Mouse (Mus musculus) liver, embryonic 12.5 days (tissue): Measurements from ENCODE around the gene Gm5294. TPM values are rescaled to one million over a fixed set of nuclear protein-coding genes. Genes with fewer than 3 reads are reported as not detected.

Source experiments
- ATAC-seq: fragments of 200-750 bp; cut with Nextera tagmentation; 2 replicates; pipeline ENCODE4 v1.8.0; 2017; ENCODE audit warnings: moderate number of reproducible peaks, mild to moderate bottlenecking, moderate library complexity
- H3K27ac ChIP-seq: fragments of 300-500 bp; sonication (generic); 2 replicates; pipeline ENCODE4 v1.5.1; 2016; ENCODE audit warnings: mild to moderate bottlenecking
- H3K27me3 ChIP-seq: fragments of 300-500 bp; sonication (generic); replicated peaks from 2 replicates; pipeline ENCODE4 v1.6.1; 2016; ENCODE audit warnings: mild to moderate bottlenecking, moderate library complexity
- H3K36me3 ChIP-seq: fragments of 300-500 bp; sonication (generic); 2 replicates; pipeline ENCODE4 v1.6.1; 2016; ENCODE audit warnings: mild to moderate bottlenecking, moderate library complexity
- H3K4me1 ChIP-seq: fragments of 300-500 bp; sonication (generic); 2 replicates; pipeline ENCODE4 v1.6.1; 2016
- H3K4me2 ChIP-seq: fragments of 300-500 bp; sonication (generic); 2 replicates; pipeline ENCODE4 v1.6.1; 2016; ENCODE audit warnings: mild to moderate bottlenecking, moderate library complexity
- H3K4me3 ChIP-seq: fragments of 300-500 bp; sonication (generic); 2 replicates; pipeline ENCODE4 v1.5.1; 2016; ENCODE audit warnings: mild to moderate bottlenecking, moderate library complexity
- H3K9ac ChIP-seq: fragments of 300-500 bp; sonication (generic); 2 replicates; pipeline ENCODE4 v1.6.1; 2016; ENCODE audit warnings: mild to moderate bottlenecking, moderate library complexity
- H3K9me3 ChIP-seq: fragments of 300-500 bp; sonication (generic); replicated peaks from 2 replicates; pipeline ENCODE4 v1.6.1; 2016; ENCODE audit warnings: mild to moderate bottlenecking, moderate library complexity
- WGBS: fragments of 180-500 bp; shearing (Covaris S2); methylation state at CpG from one replicate; pipeline ENCODE4 v1.1.7; 2016; ENCODE audit not compliant: insufficient replicate concordance; 5-methylcytosine and 5-hydroxymethylcytosine counted together
- polyA plus RNA-seq: library from polyadenylated mRNA; unstranded; fragments of >200 nt; fragmentation: Nextera tagmentation; extraction: Ambion mirVana; gene quantifications from 2 replicates; pipeline ENCODE4 v1.2.1, GENCODE M21; 2016

Gene Gm5294
- polyA plus RNA-seq, 1 experiment from 2014 or later, result not detected

DNA sequence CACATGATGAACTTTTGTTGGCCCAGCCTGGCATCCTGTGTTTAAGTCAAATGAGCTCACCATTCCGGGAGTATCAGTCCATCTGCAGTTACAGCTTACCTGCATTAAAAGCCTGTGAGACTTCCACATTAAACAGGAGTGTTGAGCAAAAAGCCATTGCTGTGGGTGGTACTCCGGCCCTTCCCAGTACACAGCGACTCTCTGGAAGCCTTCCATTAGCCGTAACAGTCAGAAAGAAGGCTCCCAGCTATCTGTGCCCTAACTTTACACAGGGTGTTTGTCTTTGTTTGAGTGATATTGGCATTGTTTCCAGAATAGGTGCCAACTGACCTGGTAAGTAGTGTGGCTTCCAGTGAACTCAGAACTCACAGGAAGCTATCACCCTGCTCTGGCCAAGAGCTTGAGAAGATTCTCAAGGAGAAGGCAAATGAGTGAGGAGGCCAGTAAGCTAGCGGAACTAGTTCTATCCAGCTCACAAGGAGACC lies 31.5 kb downstream of the Gm5294 start:
- Histone ChIP-seq H3K9ac (no peak overlapping the region), H3K36me3 (no peaks in the 10 kb centered on the region), H3K4me3 (no peak overlapping the region), H3K27me3 (peaks cover 6% of the 10 kb centered on the region; the same call in 1 of the 2 replicates), H3K27ac (no peak overlapping the region), H3K4me1 (no peaks in the 10 kb centered on the region), H3K4me2 (no peak overlapping the region), H3K9me3 (no peaks in the 10 kb centered on the region)
- WGBS, result 72% methylated on average over 5 of the region's 5 CpGs
- no peak for ATAC-seq

DNA sequence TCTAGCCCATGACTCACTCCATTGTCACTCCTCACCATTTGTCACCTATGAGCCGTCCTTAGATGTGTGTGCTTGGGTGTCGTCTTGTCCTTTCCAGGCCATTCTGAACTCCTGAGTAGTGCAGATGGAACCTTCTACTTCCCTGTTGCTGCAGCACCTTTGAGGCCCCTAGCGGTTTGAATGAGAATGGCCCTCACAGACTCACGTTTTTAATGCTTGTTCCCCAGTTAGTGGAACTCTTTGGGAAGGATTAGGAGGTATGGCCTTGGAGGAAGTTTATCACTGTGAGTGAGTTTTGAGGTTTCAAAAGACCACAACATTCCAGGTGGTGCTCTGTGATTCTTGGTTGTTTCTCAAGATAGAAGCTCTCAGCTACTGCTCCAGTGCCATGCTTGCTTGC lies 32.3 kb downstream of the Gm5294 start:
- H3K9me3 ChIP-seq, result no peaks in the 10 kb centered on the region
- no peak overlapping the region for H3K4me3 ChIP-seq
- 53% methylated on average over 4 of the region's 4 CpGs for WGBS
- no peak overlapping the region for H3K9ac ChIP-seq
- no peak for ATAC-seq
- H3K36me3 ChIP-seq, result no peaks in the 10 kb centered on the region
- no peaks in the 10 kb centered on the region for H3K27me3 ChIP-seq
- no peak overlapping the region for H3K27ac ChIP-seq
- no peak overlapping the region for H3K4me2 ChIP-seq
- no peaks in the 10 kb centered on the region for H3K4me1 ChIP-seq

DNA sequence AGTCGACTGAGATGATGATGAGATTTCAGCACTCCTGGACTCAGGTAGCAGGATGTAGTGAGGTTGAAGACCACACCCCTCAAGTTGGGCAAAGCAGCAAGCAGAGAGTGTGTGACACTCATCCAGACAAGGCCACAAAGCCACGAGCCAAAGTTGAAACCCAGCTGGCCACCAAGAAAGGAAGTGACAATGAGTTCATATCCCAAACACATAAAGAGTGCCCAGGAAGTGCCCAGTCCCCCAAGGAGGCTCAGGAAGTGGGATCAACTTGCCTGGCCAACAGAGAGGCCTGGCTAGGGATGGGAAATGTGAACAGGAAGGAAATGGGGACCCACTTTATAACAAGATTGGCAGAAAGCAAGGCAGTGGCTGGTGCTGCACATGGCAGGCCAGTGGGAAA lies 33.5 kb downstream of the Gm5294 start:
- Histone ChIP-seq H3K9ac (no peak overlapping the region), H3K27ac (no peak overlapping the region), H3K4me2 (no peak overlapping the region), H3K27me3 (no peaks in the 10 kb centered on the region), H3K9me3 (no peaks in the 10 kb centered on the region), H3K36me3 (no peaks in the 10 kb centered on the region), H3K4me3 (no peak overlapping the region), H3K4me1 (no peaks in the 10 kb centered on the region)
- no peak for ATAC-seq
- 36% methylated on average over 2 of the region's 2 CpGs for WGBS

GRCm38 (mm10) chr5:138857010-138857617 lies 37.2 kb downstream of the Gm5294 start:
- Histone ChIP-seq H3K36me3 (no peaks in the 10 kb centered on the region), H3K4me3 (no peak overlapping the region), H3K9me3 (no peaks in the 10 kb centered on the region), H3K9ac (no peak overlapping the region), H3K27me3 (no peaks in the 10 kb centered on the region), H3K4me2 (no peak overlapping the region), H3K4me1 (no peaks in the 10 kb centered on the region), H3K27ac (no peak overlapping the region)
- ATAC-seq, result 0 out of 2 replicates have a peak, but pooled peaks have one; percentile 32
- WGBS, result 31% methylated on average over 9 of the region's 9 CpGs

- no peaks in the 10 kb centered on the region for H3K27me3 ChIP-seq
- no peak overlapping the region for H3K9ac ChIP-seq
- ATAC-seq, result no peak
- H3K4me3 ChIP-seq, result no peak overlapping the region
- no peak overlapping the region for H3K4me2 ChIP-seq
- H3K4me1 ChIP-seq, result no peaks in the 10 kb centered on the region
- WGBS, result 47% methylated on average over 13 of the region's 13 CpGs
- H3K9me3 ChIP-seq, result no peaks in the 10 kb centered on the region
- no peaks in the 10 kb centered on the region for H3K36me3 ChIP-seq
- no peak overlapping the region for H3K27ac ChIP-seq
Observed at GRCm38 (mm10) chr5:138857811-138858251, 38.0 kb downstream of the Gm5294 start.

GRCm38 (mm10) chr5:138863681-138864146 lies 43.8 kb downstream of the Gm5294 start:
- ATAC-seq, result no peak; the same call in 1 of the 2 replicates
- no peaks in the 10 kb centered on the region for H3K36me3 ChIP-seq
- H3K9ac ChIP-seq, result no peak overlapping the region
- no peak overlapping the region for H3K4me3 ChIP-seq
- no peak overlapping the region for H3K4me2 ChIP-seq
- no peaks in the 10 kb centered on the region for H3K9me3 ChIP-seq
- 64% methylated on average over 7 of the region's 7 CpGs for WGBS
- no peak overlapping the region for H3K27ac ChIP-seq
- H3K27me3 ChIP-seq, result no peaks in the 10 kb centered on the region
- 0 out of 2 replicates have a peak, but pooled peaks cover 8% of the 10 kb centered on the region for H3K4me1 ChIP-seq

DNA sequence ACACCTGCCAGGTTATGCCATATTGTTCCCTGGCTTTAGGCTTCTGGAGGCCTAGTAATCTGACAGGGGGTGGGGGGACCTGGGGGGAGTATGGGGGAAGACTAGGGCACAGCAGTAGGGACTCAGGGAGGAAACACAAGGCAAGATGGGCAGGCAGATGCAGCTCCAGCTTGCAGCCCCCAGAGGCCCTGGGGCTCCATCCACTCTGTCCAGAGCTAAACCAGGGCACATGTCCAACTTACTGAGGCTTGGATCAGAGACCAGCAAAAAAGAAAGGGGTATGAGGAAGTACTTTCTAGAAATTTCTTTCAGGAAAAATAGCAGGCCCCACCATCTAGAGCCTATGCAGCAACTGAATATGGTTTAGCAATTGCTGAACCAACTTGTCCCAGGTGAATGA lies 44.3 kb downstream of the Gm5294 start:
- Histone ChIP-seq H3K36me3 (no peaks in the 10 kb centered on the region), H3K27ac (no peak overlapping the region), H3K4me3 (no peak overlapping the region), H3K27me3 (no peaks in the 10 kb centered on the region), H3K9me3 (no peaks in the 10 kb centered on the region), H3K4me2 (no peak overlapping the region), H3K9ac (no peak overlapping the region), H3K4me1 (0 out of 2 replicates have a peak, but pooled peaks cover 8% of the 10 kb centered on the region)
- ATAC-seq, result no peak

DNA sequence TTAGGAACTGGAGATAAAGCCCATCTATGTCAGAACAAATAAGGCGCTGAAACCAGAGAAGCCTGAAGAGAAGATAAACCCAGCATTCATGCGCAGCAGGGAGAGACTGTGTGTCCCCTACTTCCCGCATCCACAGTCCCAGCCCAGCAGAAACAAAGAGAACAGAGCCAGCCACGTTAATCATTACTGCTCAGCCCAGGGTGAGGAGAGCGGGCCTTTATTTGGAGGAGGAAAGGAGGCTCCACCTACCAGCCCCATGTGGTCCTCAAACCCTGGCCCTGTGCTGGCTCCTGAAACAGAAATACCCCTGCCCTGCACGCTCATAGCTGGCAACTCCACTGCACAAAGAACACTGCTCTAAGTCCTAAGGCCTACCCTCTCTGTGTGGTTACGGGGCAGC lies 45.0 kb downstream of the Gm5294 start:
- Histone ChIP-seq H3K27ac (no peak overlapping the region; the same call in 1 of the 2 replicates), H3K27me3 (no peaks in the 10 kb centered on the region), H3K36me3 (no peaks in the 10 kb centered on the region), H3K4me2 (no peak overlapping the region), H3K9ac (no peak overlapping the region), H3K4me1 (0 out of 2 replicates have a peak, but pooled peaks cover 8% of the 10 kb centered on the region), H3K9me3 (no peaks in the 10 kb centered on the region), H3K4me3 (no peak overlapping the region)
- WGBS, result 45% methylated on average over 7 of the region's 7 CpGs
- peak; percentile 43; the same call in 1 of the 2 replicates for ATAC-seq

DNA sequence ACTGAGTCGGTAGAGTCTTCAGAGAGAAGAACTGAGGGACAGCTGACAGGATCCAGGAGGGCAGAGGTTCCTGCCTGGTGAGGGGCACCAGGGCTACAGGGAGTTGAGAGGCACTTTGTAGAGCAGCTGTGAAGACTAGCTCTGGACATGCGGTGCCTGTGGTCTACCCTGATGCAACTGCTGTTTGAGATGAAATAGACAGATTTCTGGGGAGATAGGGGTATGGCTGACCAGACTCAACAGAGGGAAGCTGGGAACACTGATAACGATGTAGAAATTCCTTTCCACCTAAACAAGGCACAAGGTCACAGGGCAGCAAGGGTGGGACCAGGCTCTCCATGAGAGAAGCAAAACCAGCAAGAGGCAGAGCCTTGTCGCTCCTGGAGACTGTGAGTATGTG lies 45.8 kb downstream of the Gm5294 start:
- no peaks in the 10 kb centered on the region for H3K27me3 ChIP-seq
- 0 out of 2 replicates have a peak, but pooled peaks cover 8% of the 10 kb centered on the region for H3K4me1 ChIP-seq
- H3K9ac ChIP-seq, result no peak overlapping the region
- ATAC-seq, result no peak
- WGBS, result 21% methylated on average over 4 of the region's 4 CpGs
- no peak overlapping the region for H3K4me2 ChIP-seq
- H3K9me3 ChIP-seq, result no peaks in the 10 kb centered on the region
- H3K27ac ChIP-seq, result no peak overlapping the region
- no peak overlapping the region for H3K4me3 ChIP-seq
- no peaks in the 10 kb centered on the region for H3K36me3 ChIP-seq

Other genes with a start within 250 kb of the Gm5294 start
- gene Zfp68, start 200.3 kb upstream of the Gm5294 start, polyA plus RNA-seq, result 22.6 and 22.8 TPM in 2 replicates
- 5.4 and 5.7 TPM in 2 replicates for gene A430033K04Rik, start 197.2 kb upstream of the Gm5294 start, polyA plus RNA-seq
- gene Fam20c, start 65.6 kb upstream of the Gm5294 start, polyA plus RNA-seq, result 8.1 and 9.7 TPM in 2 replicates
- gene Pdgfa, start 177.3 kb downstream of the Gm5294 start, polyA plus RNA-seq, result 1.9 and 2.8 TPM in 2 replicates